Mouse (Mus musculus) hindbrain, embryonic 16.5 days (tissue): ENCODE measurements around the gene Olfr1382. TPM values are rescaled to one million over a fixed set of nuclear protein-coding genes. Genes with fewer than 3 reads are reported as not detected.
"Not testable (repeated sequence)": the region's sequence is repeated elsewhere in the genome, so short reads cannot be mapped to it uniquely, and the experiment has no call there.

ENCODE experiments used
- ATAC-seq: fragments of 200-750 bp; cut with Nextera tagmentation; 2 replicates; pipeline ENCODE4 v1.8.0; 2017; ENCODE audit warnings: moderate TSS enrichment, moderate library complexity
- H3K27ac ChIP-seq: fragments of 300-500 bp; sonication (generic); 2 replicates; pipeline ENCODE4 v1.5.1; 2014; ENCODE audit warnings: low read depth, mild to moderate bottlenecking, control low read depth, low read length, moderate library complexity
- H3K27me3 ChIP-seq: fragments of 300-500 bp; sonication (generic); replicated peaks from 2 replicates; pipeline ENCODE4 v1.6.1; 2014; ENCODE audit warnings: low read length; ENCODE audit not compliant: control insufficient read depth, insufficient read depth
- H3K36me3 ChIP-seq: fragments of 300-500 bp; sonication (generic); 2 replicates; pipeline ENCODE4 v1.6.1; 2014; ENCODE audit warnings: mild to moderate bottlenecking, low read length, moderate library complexity, mixed read lengths; ENCODE audit not compliant: control insufficient read depth, insufficient read depth
- H3K4me1 ChIP-seq: fragments of 300-500 bp; sonication (generic); 2 replicates; pipeline ENCODE4 v1.6.1; 2014; ENCODE audit warnings: low read depth, low read length; ENCODE audit not compliant: control insufficient read depth, insufficient read depth
- H3K4me2 ChIP-seq: fragments of 300-500 bp; sonication (generic); 2 replicates; pipeline ENCODE4 v1.6.1; 2014; ENCODE audit warnings: mild to moderate bottlenecking, low read length, control low read depth, moderate library complexity
- H3K4me3 ChIP-seq: fragments of 300-500 bp; sonication (generic); 2 replicates; pipeline ENCODE4 v1.5.1; 2014; ENCODE audit warnings: mild to moderate bottlenecking, low read length, control low read depth, moderate library complexity
- H3K9ac ChIP-seq: fragments of 300-500 bp; sonication (generic); 2 replicates; pipeline ENCODE4 v1.6.1; 2014; ENCODE audit warnings: low read depth, mild to moderate bottlenecking, control low read depth, low read length, moderate library complexity
- H3K9me3 ChIP-seq: fragments of 300-500 bp; sonication (generic); 2 replicates; pipeline ENCODE4 v1.6.1; 2014; ENCODE audit warnings: mild to moderate bottlenecking, low read length, moderate library complexity; ENCODE audit not compliant: control insufficient read depth
- WGBS: fragments of 180-500 bp; shearing (Covaris S2); extraction: QIAGEN DNeasy Blood & Tissue Kit; methylation state at CpG from one replicate; pipeline ENCODE4 v1.1.7; 2014; 5-methylcytosine and 5-hydroxymethylcytosine counted together
- polyA plus RNA-seq: library from polyadenylated mRNA; unstranded; fragments of >200 nt; fragmentation: Nextera tagmentation; extraction: Ambion mirVana; gene quantifications from 2 replicates; pipeline ENCODE4 v1.2.1, GENCODE M21; 2015

Olfr1382 gene
- polyA plus RNA-seq, 1 experiment from 2014 or later = not detected

DNA sequence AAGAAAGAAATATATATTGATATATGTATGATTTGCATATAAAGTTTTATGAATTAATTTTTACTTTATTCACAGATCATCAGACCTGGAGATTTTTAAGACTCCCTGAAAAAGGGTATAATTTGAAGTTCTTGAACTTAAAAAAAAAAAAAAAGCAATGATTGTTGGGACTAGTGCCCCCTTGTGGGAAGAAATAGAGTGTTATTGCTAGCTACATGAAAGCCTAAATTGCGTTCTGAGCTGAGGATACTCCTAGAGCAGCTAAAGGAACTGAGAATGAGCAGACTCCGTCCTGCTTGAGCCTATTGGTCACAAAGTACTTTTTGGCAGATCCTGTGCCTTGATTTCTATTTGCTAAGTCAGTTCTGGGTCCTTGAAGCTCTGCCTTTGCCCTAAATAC is 47.0 kb downstream of the Olfr1382 start:
- not testable (repeated sequence) for H3K27ac ChIP-seq, H3K4me1 ChIP-seq, ATAC-seq, H3K4me2 ChIP-seq, H3K36me3 ChIP-seq, H3K4me3 ChIP-seq, H3K27me3 ChIP-seq, H3K9ac ChIP-seq, H3K9me3 ChIP-seq
- 50% methylated on average over 2 of the region's 2 CpGs for WGBS

DNA sequence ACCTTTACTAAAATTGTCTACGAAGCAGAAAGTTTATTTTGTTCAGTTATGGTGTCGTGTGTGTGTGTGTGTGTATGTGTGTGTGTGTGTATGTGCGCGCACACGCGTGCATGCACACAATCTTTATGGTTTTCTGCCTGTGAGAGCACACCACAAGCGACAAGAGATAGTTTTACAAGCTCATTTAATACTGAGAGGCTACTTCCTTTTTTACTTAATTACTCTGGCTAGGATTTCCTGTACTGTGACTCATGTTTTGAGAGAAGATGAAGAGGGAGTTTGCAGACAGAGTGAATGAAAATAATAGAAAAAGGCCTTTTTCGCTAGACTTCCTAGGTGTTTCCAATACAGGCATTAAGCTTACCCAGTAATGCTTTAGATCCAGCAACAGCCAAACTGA is 52.4 kb downstream of the Olfr1382 start:
- not testable (repeated sequence) for H3K36me3 ChIP-seq, H3K4me3 ChIP-seq, H3K4me2 ChIP-seq, H3K4me1 ChIP-seq, H3K9ac ChIP-seq, H3K27ac ChIP-seq, H3K27me3 ChIP-seq, H3K9me3 ChIP-seq, ATAC-seq
- WGBS = 88% methylated on average over 8 of the region's 8 CpGs

Other genes starting within 250 kb of the Olfr1382 start
- 0.08 TPM in 1 of 2 replicates, not detected in the other for gene Olfr1393, start 249.9 kb upstream of the Olfr1382 start, polyA plus RNA-seq
- gene Olfr1392, start 243.0 kb upstream of the Olfr1382 start, polyA plus RNA-seq = 0.13 TPM in 1 of 2 replicates, not detected in the other
- not detected in 2 replicates for gene Olfr10, start 223.5 kb upstream of the Olfr1382 start, polyA plus RNA-seq
- not detected in 2 replicates for gene Olfr1391, start 205.5 kb upstream of the Olfr1382 start, polyA plus RNA-seq
- gene Olfr1390, start 193.1 kb upstream of the Olfr1382 start, polyA plus RNA-seq = not detected in 2 replicates
- gene Olfr1389, start 105.2 kb upstream of the Olfr1382 start, polyA plus RNA-seq = not detected in 2 replicates
- gene Olfr1388, start 91.6 kb upstream of the Olfr1382 start, polyA plus RNA-seq = 0.09 and 0.10 TPM in 2 replicates
- not detected in 2 replicates for gene Olfr1387, start 72.9 kb upstream of the Olfr1382 start, polyA plus RNA-seq
- gene Olfr1386, start 63.2 kb upstream of the Olfr1382 start, polyA plus RNA-seq = not detected in 2 replicates
- not detected in 2 replicates for gene Olfr1385, start 39.2 kb upstream of the Olfr1382 start, polyA plus RNA-seq
- gene Olfr1384, start 21.5 kb upstream of the Olfr1382 start, polyA plus RNA-seq = not detected in 2 replicates
- not detected in 2 replicates for gene Olfr1383, start 8.6 kb upstream of the Olfr1382 start, polyA plus RNA-seq
- not detected in 2 replicates for gene Olfr1381, start 15.2 kb downstream of the Olfr1382 start, polyA plus RNA-seq
- gene Olfr1380, start 28.6 kb downstream of the Olfr1382 start, polyA plus RNA-seq = not detected in 2 replicates
- gene Flt4, start 81.0 kb downstream of the Olfr1382 start, polyA plus RNA-seq = 1.5 and 1.9 TPM in 2 replicates
- not detected in 2 replicates for gene Scgb3a1, start 135.4 kb downstream of the Olfr1382 start, polyA plus RNA-seq
- 30.1 and 36.1 TPM in 2 replicates for gene Cnot6, start 184.5 kb downstream of the Olfr1382 start, polyA plus RNA-seq